Mouse (Mus musculus) myocyte (in vitro differentiated cells): ENCODE measurements around the gene Agap3. TPM values are rescaled to one million over a fixed set of nuclear protein-coding genes. Genes with fewer than 3 reads are reported as not detected.

Source experiments
- H3K27me3 ChIP-seq: one replicate; pipeline ENCODE4 v1.6.1; 2011; ENCODE audit not compliant: control insufficient read depth, insufficient read depth, insufficient read length
- H3K36me3 ChIP-seq: one replicate; pipeline ENCODE4 v1.6.1; 2011; ENCODE audit not compliant: control insufficient read depth, insufficient read depth
- H3K4me2 ChIP-seq: one replicate; pipeline ENCODE4 v1.6.1; 2011; ENCODE audit warnings: low read depth, control low read depth
- H3K4me3 ChIP-seq: one replicate; pipeline ENCODE4 v1.5.1; 2011; ENCODE audit warnings: mild to moderate bottlenecking, control low read depth, moderate library complexity
- H3K79me2 ChIP-seq: one replicate; pipeline ENCODE4 v1.6.1; 2011; ENCODE audit not compliant: control insufficient read depth, insufficient read depth
- H3ac ChIP-seq: one replicate; pipeline ENCODE4 v1.6.1; 2011; ENCODE audit not compliant: control insufficient read depth, insufficient read length
- CEBPB ChIP-seq: IDR thresholded peaks from 2 replicates; pipeline ENCODE4 v1.6.1; 2011; ENCODE audit warnings: mild to moderate bottlenecking, moderate library complexity; ENCODE audit not compliant: poor library complexity, insufficient read depth, severe bottlenecking
- E2F4 ChIP-seq: IDR thresholded peaks from one replicate; pipeline ENCODE4 v1.6.1; 2011; ENCODE audit warnings: mild to moderate bottlenecking, control low read depth, moderate library complexity; ENCODE audit not compliant: insufficient read depth
- MAX ChIP-seq: IDR thresholded peaks from one replicate; pipeline ENCODE4 v1.6.1; 2011; ENCODE audit warnings: low read depth, mild to moderate bottlenecking, control low read depth
- MYOD1 ChIP-seq, 3 experiments: IDR thresholded peaks; one replicate each; pipeline ENCODE4 v1.6.1; 2011; ENCODE audit warnings: control low read depth in 2 of 3, low read depth in 2 of 3, mild to moderate bottlenecking in 2 of 3, moderate library complexity in 1 of 3; ENCODE audit not compliant: insufficient read length in 2 of 3, control insufficient read depth in 1 of 3
- MYOG ChIP-seq, 3 experiments: IDR thresholded peaks; one replicate each; pipeline ENCODE4 v1.6.1; 2011; ENCODE audit warnings: control low read depth in 2 of 3, low read depth in 2 of 3, mild to moderate bottlenecking in 2 of 3; ENCODE audit not compliant: insufficient read length in 2 of 3, control insufficient read depth in 1 of 3, insufficient read depth in 1 of 3
- POLR2A ChIP-seq: IDR thresholded peaks from one replicate; pipeline ENCODE4 v1.6.1; 2011; ENCODE audit warnings: low read depth, mild to moderate bottlenecking, control low read depth, moderate library complexity; ENCODE audit not compliant: insufficient read length
- POLR2AphosphoS2 ChIP-seq: IDR thresholded peaks from one replicate; pipeline ENCODE4 v1.6.1; 2011; ENCODE audit warnings: low read depth, control low read depth; ENCODE audit not compliant: insufficient read length
- REST ChIP-seq: IDR thresholded peaks from one replicate; pipeline ENCODE4 v1.6.1; 2011; ENCODE audit warnings: mild to moderate bottlenecking, control low read depth, moderate library complexity; ENCODE audit not compliant: insufficient read depth, insufficient read length
- SRF ChIP-seq: IDR thresholded peaks from one replicate; pipeline ENCODE4 v1.6.1; 2011; ENCODE audit warnings: low read depth; ENCODE audit not compliant: control insufficient read depth, insufficient read length
- TCF12 ChIP-seq: IDR thresholded peaks from one replicate; pipeline ENCODE4 v1.6.1; 2011; ENCODE audit warnings: mild to moderate bottlenecking, control low read depth; ENCODE audit not compliant: poor library complexity, insufficient read depth, severe bottlenecking
- TCF3 ChIP-seq: IDR thresholded peaks from one replicate; pipeline ENCODE4 v1.6.1; 2011; ENCODE audit warnings: low read depth, control low read depth; ENCODE audit not compliant: insufficient read length
- USF1 ChIP-seq: IDR thresholded peaks from one replicate; pipeline ENCODE4 v1.6.1; 2011; ENCODE audit warnings: low read depth, mild to moderate bottlenecking, control low read depth, moderate library complexity
- polyA plus RNA-seq: library from polyadenylated mRNA; unstranded; fragments of >200 nt; fragmentation: generic; extraction: Trizol; gene quantifications from one replicate; pipeline ENCODE4 v1.2.1, GENCODE M21; 2012; ENCODE audit warnings: missing spikeins

The Agap3 gene
- polyA plus RNA-seq, 1 experiment, result 119 TPM

GRCm38 (mm10) chr5:24428596-24428995 lies 23.4 kb upstream of the Agap3 start:
- no peak overlapping the region for H3K4me3 ChIP-seq

GRCm38 (mm10) chr5:24433993-24434392 lies 18.0 kb upstream of the Agap3 start:
- TF ChIP-seq E2F4, result no peak
- TF ChIP-seq MYOD1 (IDR thresholded peaks at IDR 0.05; ENCODE audit: control insufficient read depth in 1 of 3, insufficient read length in 2 of 3, low read depth in 2 of 3), result no peak
- TF ChIP-seq REST, result no peak
- TF ChIP-seq TCF12, result no peak
- TF ChIP-seq CEBPB, result no peak
- no peak for TF ChIP-seq MAX
- TF ChIP-seq TCF3, result no peak
- H3ac ChIP-seq, result no peak overlapping the region

More at GRCm38 (mm10) chr5:24428596-24428995, 23.4 kb upstream of the Agap3 start:
- Histone ChIP-seq H3ac (no peak overlapping the region), H3K36me3 (peaks cover 20% of the 10 kb centered on the region), H3K4me2 (no peak overlapping the region), H3K27me3 (no peaks in the 10 kb centered on the region), H3K79me2 (peaks cover 18% of the 10 kb centered on the region)
- no peak for TF ChIP-seq CEBPB
- TF ChIP-seq REST, result no peak
- no peak for TF ChIP-seq TCF3
- TF ChIP-seq MYOG (IDR thresholded peaks at IDR 0.05; ENCODE audit: control insufficient read depth in 1 of 3, insufficient read depth in 1 of 3, insufficient read length in 2 of 3, low read depth in 2 of 3), result no peak
- no peak for TF ChIP-seq MYOD1 (IDR thresholded peaks at IDR 0.05; ENCODE audit: control insufficient read depth in 1 of 3, insufficient read length in 2 of 3, low read depth in 2 of 3)
- no peak for TF ChIP-seq USF1
- no peak for TF ChIP-seq TCF12
- no peak for TF ChIP-seq MAX
- TF ChIP-seq POLR2AphosphoS2, result no peak
- no peak for TF ChIP-seq POLR2A
- no peak for TF ChIP-seq SRF
- TF ChIP-seq E2F4, result no peak

GRCm38 (mm10) chr5:24441187-24441586 lies 10.8 kb upstream of the Agap3 start:
- H3K36me3 ChIP-seq, result peaks cover 35% of the 10 kb centered on the region
- no peaks in the 10 kb centered on the region for H3K27me3 ChIP-seq
- H3K4me2 ChIP-seq, result no peak overlapping the region
- H3ac ChIP-seq, result no peak overlapping the region
- H3K4me3 ChIP-seq, result no peak overlapping the region
- peaks cover 14% of the 10 kb centered on the region for H3K79me2 ChIP-seq
- peak; percentile 12 for TF ChIP-seq POLR2A
- TF ChIP-seq MYOD1 (IDR thresholded peaks at IDR 0.05; ENCODE audit: control insufficient read depth in 1 of 3, insufficient read length in 2 of 3, low read depth in 2 of 3), result no peak

More at GRCm38 (mm10) chr5:24433993-24434392, 18.0 kb upstream of the Agap3 start:
- Histone ChIP-seq H3K4me3 (no peak overlapping the region), H3K79me2 (no peaks in the 10 kb centered on the region), H3K4me2 (no peak overlapping the region), H3K36me3 (peaks cover 39% of the 10 kb centered on the region), H3K27me3 (no peaks in the 10 kb centered on the region)

DNA sequence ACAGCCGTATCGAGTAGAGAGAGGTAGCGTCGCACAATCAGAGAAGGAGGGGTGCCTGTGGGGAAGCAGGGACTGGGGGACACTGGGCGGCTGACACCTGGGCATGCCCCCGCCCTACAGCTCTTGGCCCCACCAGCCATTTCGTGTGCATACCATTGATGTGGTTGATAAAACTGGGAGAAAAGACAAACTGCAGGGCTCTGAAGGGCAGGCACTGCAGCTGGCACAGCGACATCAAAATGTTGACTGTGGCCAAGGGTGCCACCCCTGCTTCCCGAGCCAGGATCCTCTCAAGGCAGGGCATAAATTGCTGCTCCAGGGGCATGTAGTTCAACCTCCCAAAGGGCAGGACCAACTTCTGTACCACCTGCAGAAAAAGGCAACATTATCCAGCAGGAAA lies 9.9 kb upstream of the Agap3 start:
- H3K27me3 ChIP-seq, result no peaks in the 10 kb centered on the region
- TF ChIP-seq POLR2A (peak; percentile 16), SRF (no peak), TCF3 (no peak), POLR2AphosphoS2 (peak; percentile 80)
- H3K36me3 ChIP-seq, result peaks cover 29% of the 10 kb centered on the region
- no peak overlapping the region for H3K4me3 ChIP-seq
- H3K79me2 ChIP-seq, result peaks cover 14% of the 10 kb centered on the region
- H3K4me2 ChIP-seq, result no peak overlapping the region
- H3ac ChIP-seq, result no peak overlapping the region

DNA sequence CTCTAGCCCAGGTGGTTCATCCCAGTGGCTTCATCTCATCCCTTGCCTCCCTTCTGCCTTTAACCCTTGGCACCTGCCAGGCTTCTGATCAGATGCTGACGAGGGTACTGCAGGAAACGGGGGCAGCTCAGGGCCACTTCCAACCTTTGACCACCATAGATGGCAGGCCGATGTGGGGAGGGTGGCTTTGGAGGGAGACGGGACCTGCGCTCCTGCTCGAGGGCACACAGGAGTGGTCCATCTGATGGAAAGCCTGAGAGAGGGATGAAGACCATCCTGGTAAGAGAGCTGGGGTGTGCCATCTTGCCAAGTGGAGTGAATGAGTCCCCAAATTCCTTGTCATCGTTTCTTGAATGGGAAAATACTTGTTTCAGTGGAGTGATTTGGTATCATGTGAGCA lies 8.8 kb upstream of the Agap3 start:
- Histone ChIP-seq H3K36me3 (peaks cover 21% of the 10 kb centered on the region), H3K4me2 (peak overlapping the region; percentile 94), H3K4me3 (peak overlapping the region; percentile 54), H3ac (no peak overlapping the region), H3K79me2 (peaks cover 14% of the 10 kb centered on the region), H3K27me3 (no peaks in the 10 kb centered on the region)
- TF ChIP-seq SRF, result no peak
- no peak for TF ChIP-seq MYOG (IDR thresholded peaks at IDR 0.05; ENCODE audit: control insufficient read depth in 1 of 3, insufficient read depth in 1 of 3, insufficient read length in 2 of 3, low read depth in 2 of 3)
- no peak for TF ChIP-seq MYOD1 (IDR thresholded peaks at IDR 0.05; ENCODE audit: control insufficient read depth in 1 of 3, insufficient read length in 2 of 3, low read depth in 2 of 3)
- TF ChIP-seq POLR2AphosphoS2, result peak; percentile 21
- TF ChIP-seq POLR2A, result peak; percentile 9
